8 mouse cellular contexts compared by ENCODE assay signal in genomic region chr4:123905126-123905668, GRCm38 (mm10). TPM values are rescaled to one million over a fixed set of nuclear protein-coding genes. Genes with fewer than 3 reads are reported as not detected.
DNase-seq lines count a peak whose midpoint lies in the region; ATAC-seq and TF ChIP-seq lines count a peak whose summit lies in the region.

No protein-coding gene starts in this region.

- H3K4me3 ChIP-seq in spleen, adult 2 months (ENCODE audit: extremely low read depth, insufficient read depth, insufficient read length), result peak overlapping the region; percentile 78
- H3K4me3 ChIP-seq in limb, embryonic 10.5 days, result peak overlapping the region; percentile 94
- peak overlapping the region; percentile 83 for H3K4me3 ChIP-seq in neural tube, embryonic 14.5 days (ENCODE audit: low read depth, low read length)

- no peak for TF ChIP-seq CTCF in spleen, adult 2 months (IDR thresholded peaks at IDR 0.05; ENCODE audit: extremely low read depth, insufficient read depth, insufficient read length, insufficient replicate concordance)

- H3K27ac ChIP-seq in spleen, adult 2 months (ENCODE audit: insufficient read depth, low read length), result peak overlapping the region; percentile 67
- H3K27ac ChIP-seq in limb, embryonic 10.5 days, result peak overlapping the region; percentile 88
- peak overlapping the region; percentile 56 for H3K27ac ChIP-seq in neural tube, embryonic 14.5 days (ENCODE audit: low read depth, low read length)

- under 1% methylated on average over 53 of the region's 53 CpGs for WGBS in spleen, adult 2 months
- under 1% methylated on average over 53 of the region's 53 CpGs for WGBS in limb, embryonic 10.5 days
- WGBS in neural tube, embryonic 14.5 days, result under 1% methylated on average over 52 of the region's 53 CpGs

- no peak for ATAC-seq in cerebellum, adult (ENCODE audit: insufficient number of reproducible peaks, low FRiP score, low TSS enrichment)
- no peak; the same call in none of the 2 replicates for ATAC-seq in neural tube, embryonic 14.5 days (ENCODE audit: low read depth)
- no peak for ATAC-seq in erythroid progenitor cell, adult 5-6 weeks (replicated peaks; ENCODE audit: low FRiP score, poor library complexity, severe bottlenecking)

- H3K36me3 ChIP-seq in spleen, adult 2 months (ENCODE audit: control insufficient read depth, insufficient read depth, low read length), result no peaks in the 10 kb centered on the region
- peaks cover 22% of the 10 kb centered on the region for H3K36me3 ChIP-seq in limb, embryonic 10.5 days
- H3K36me3 ChIP-seq in neural tube, embryonic 14.5 days (ENCODE audit: control insufficient read depth, insufficient read depth, low read length), result no peaks in the 10 kb centered on the region

- H3K9me3 ChIP-seq in limb, embryonic 10.5 days (replicated peaks), result no peaks in the 10 kb centered on the region
- no peaks in the 10 kb centered on the region for H3K9me3 ChIP-seq in neural tube, embryonic 14.5 days (ENCODE audit: control insufficient read depth, low read length)

- no peaks in the 10 kb centered on the region; the same call in 1 of the 2 replicates for H3K4me1 ChIP-seq in spleen, adult 2 months (ENCODE audit: control insufficient read depth, insufficient read depth, insufficient read length)
- H3K4me1 ChIP-seq in limb, embryonic 10.5 days, result peaks cover 8% of the 10 kb centered on the region
- peaks cover 4% of the 10 kb centered on the region; the same call in 1 of the 2 replicates for H3K4me1 ChIP-seq in neural tube, embryonic 14.5 days (ENCODE audit: control insufficient read depth, insufficient read depth, low read length)

- H3K27me3 ChIP-seq in spleen, adult 2 months (ENCODE audit: control insufficient read depth, insufficient read depth, low read length), result no peaks in the 10 kb centered on the region
- no peaks in the 10 kb centered on the region for H3K27me3 ChIP-seq in limb, embryonic 10.5 days (ENCODE audit: low read depth, poor library complexity, severe bottlenecking)
- no peaks in the 10 kb centered on the region for H3K27me3 ChIP-seq in neural tube, embryonic 14.5 days (ENCODE audit: control insufficient read depth, insufficient read depth, low read length)

- peak; percentile 42 for DNase-seq in cerebellum, adult 9-10 months
- no peak for DNase-seq in spleen, adult 2 months (ENCODE audit: low read depth in 1 of 2, low spot score in 2 of 2)
- DNase-seq in spleen, postnatal 14 days (ENCODE audit: low spot score in 2 of 2), result no peak
- no peak for DNase-seq in limb, embryonic 10.5 days (ENCODE audit: low spot score)
- no peak for DNase-seq in adrenal gland, postnatal 36 days

- H3K9ac ChIP-seq in neural tube, embryonic 14.5 days (replicated peaks; ENCODE audit: low read depth, low read length), result peak overlapping the region; percentile 74

- peak overlapping the region; percentile 80 for H3K4me2 ChIP-seq in neural tube, embryonic 14.5 days (ENCODE audit: low read depth, low read length)

- TF ChIP-seq POLR2A in spleen, adult 2 months (IDR thresholded peaks at IDR 0.05; ENCODE audit: low read depth, low read length), result no peak

RNA-seq across cellular contexts. Expression of gene Mycbp, which starts 0.6 kb away (rescaled TPM):
- 3.8 and 4.5 TPM in 2 replicates for polyA plus RNA-seq in spleen, adult 2 months (2012; rRNA removed)
- polyA plus RNA-seq in limb, embryonic 10.5 days (2016; fragmentation: Nextera tagmentation; extraction: Ambion mirVana), result 66.8 and 76.1 TPM in 2 replicates
- 32.9 and 35.5 TPM in 2 replicates for polyA plus RNA-seq in neural tube, embryonic 14.5 days (2014; fragmentation: Nextera tagmentation; extraction: Ambion mirVana)
- total RNA-seq in adrenal gland, postnatal 36 days (2021), result 10 to 100 TPM; 37.6 to 50.0 TPM
- total RNA-seq in erythroid progenitor cell, adult 5-6 weeks (2015; ENCODE audit: low replicate concordance), result 14.4 and 43.6 TPM in 2 replicates
- total RNA-seq in erythroid progenitor cell, adult 5-6 weeks (2017; ENCODE audit: low replicate concordance), result 12.1 and 52.7 TPM in 2 replicates

RNA-seq across cellular contexts. Expression of gene Rragc, which starts 12.0 kb away (rescaled TPM):
- polyA plus RNA-seq in spleen, adult 2 months (2012; rRNA removed), result 24.9 and 26.5 TPM in 2 replicates
- polyA plus RNA-seq in limb, embryonic 10.5 days (2016; fragmentation: Nextera tagmentation; extraction: Ambion mirVana), result 33.2 and 38.9 TPM in 2 replicates
- 47.3 and 52.3 TPM in 2 replicates for polyA plus RNA-seq in neural tube, embryonic 14.5 days (2014; fragmentation: Nextera tagmentation; extraction: Ambion mirVana)
- total RNA-seq in adrenal gland, postnatal 36 days (2021), result 10 to 100 TPM; 80.5 to 87.4 TPM
- 7.5 and 16.2 TPM in 2 replicates for total RNA-seq in erythroid progenitor cell, adult 5-6 weeks (2015; ENCODE audit: low replicate concordance)
- total RNA-seq in erythroid progenitor cell, adult 5-6 weeks (2017; ENCODE audit: low replicate concordance), result 12.3 and 43.4 TPM in 2 replicates

RNA-seq across cellular contexts. Expression of gene 4930535I16Rik, which starts 12.6 kb away (rescaled TPM):
- not detected in 2 replicates for polyA plus RNA-seq in spleen, adult 2 months (2012; rRNA removed)
- not detected in 2 replicates for polyA plus RNA-seq in limb, embryonic 10.5 days (2016; fragmentation: Nextera tagmentation; extraction: Ambion mirVana)
- not detected in 2 replicates for polyA plus RNA-seq in neural tube, embryonic 14.5 days (2014; fragmentation: Nextera tagmentation; extraction: Ambion mirVana)
- total RNA-seq in adrenal gland, postnatal 36 days (2021), result not detected
- total RNA-seq in erythroid progenitor cell, adult 5-6 weeks (2015; ENCODE audit: low replicate concordance), result not detected in 2 replicates
- total RNA-seq in erythroid progenitor cell, adult 5-6 weeks (2017; ENCODE audit: low replicate concordance), result not detected in 2 replicates

RNA-seq across cellular contexts. Expression of gene 4933427I04Rik, which starts 45.7 kb away (rescaled TPM):
- not detected in 2 replicates for polyA plus RNA-seq in spleen, adult 2 months (2012; rRNA removed)
- not detected in 2 replicates for polyA plus RNA-seq in limb, embryonic 10.5 days (2016; fragmentation: Nextera tagmentation; extraction: Ambion mirVana)
- polyA plus RNA-seq in neural tube, embryonic 14.5 days (2014; fragmentation: Nextera tagmentation; extraction: Ambion mirVana), result 0.21 and 0.35 TPM in 2 replicates
- total RNA-seq in adrenal gland, postnatal 36 days (2021), result not detected
- not detected in 2 replicates for total RNA-seq in erythroid progenitor cell, adult 5-6 weeks (2015; ENCODE audit: low replicate concordance)
- not detected in 2 replicates for total RNA-seq in erythroid progenitor cell, adult 5-6 weeks (2017; ENCODE audit: low replicate concordance)
